Mouse (Mus musculus): ENCODE measurements around the gene Dlg5. TPM values are rescaled to one million over a fixed set of nuclear protein-coding genes. Genes with fewer than 3 reads are reported as not detected.

Dlg5 gene
- polyA plus RNA-seq, 1 experiment from 2014 or later: 25.4 TPM

- Histone ChIP-seq H3K4me1 (ENCODE audit: control insufficient read depth, insufficient read depth, low read length) (peaks cover 6% of the 10 kb centered on the region; the same call in 1 of the 2 replicates), H3K36me3 (ENCODE audit: control insufficient read depth, insufficient read depth, low read length) (no peaks in the 10 kb centered on the region), H3K27ac (ENCODE audit: low read depth, low read length) (no peak overlapping the region), H3K4me2 (ENCODE audit: low read depth) (no peak overlapping the region), H3K4me3 (ENCODE audit: low read depth, low read length) (no peak overlapping the region), H3K27me3 (ENCODE audit: control insufficient read depth, insufficient read depth, low read length) (no peaks in the 10 kb centered on the region), H3K9ac (ENCODE audit: low read length) (no peak overlapping the region), H3K9me3 (ENCODE audit: control insufficient read depth, low read length) (no peaks in the 10 kb centered on the region)
- ATAC-seq (ENCODE audit: insufficient read depth, low FRiP score, low TSS enrichment): no peak
- DNase-seq (ENCODE audit: low spot score): no peak
- 73% methylated on average over 1 of the region's 1 CpGs for WGBS
Measured at GRCm38 (mm10) chr14:24269571-24269970, 23.9 kb upstream of the Dlg5 start.

GRCm38 (mm10) chr14:24262915-24263314 lies 17.2 kb upstream of the Dlg5 start:
- 39% methylated on average over 2 of the region's 2 CpGs for WGBS
- no peak overlapping the region for H3K9ac ChIP-seq (ENCODE audit: low read length)
- peaks cover 13% of the 10 kb centered on the region; the same call in 1 of the 2 replicates for H3K4me1 ChIP-seq (ENCODE audit: control insufficient read depth, insufficient read depth, low read length)
- H3K4me3 ChIP-seq (ENCODE audit: low read depth, low read length): no peak overlapping the region
- peak overlapping the region; percentile 23; the same call in 1 of the 2 replicates for H3K27ac ChIP-seq (ENCODE audit: low read depth, low read length)
- no peaks in the 10 kb centered on the region for H3K9me3 ChIP-seq (ENCODE audit: control insufficient read depth, low read length)
- H3K4me2 ChIP-seq (ENCODE audit: low read depth): no peak overlapping the region
- ATAC-seq (ENCODE audit: insufficient read depth, low FRiP score, low TSS enrichment) (peak; percentile 83; the same call in 1 of the 2 replicates), DNase-seq (ENCODE audit: low spot score) (peak; percentile 73)
- H3K36me3 ChIP-seq (ENCODE audit: control insufficient read depth, insufficient read depth, low read length): no peaks in the 10 kb centered on the region
- H3K27me3 ChIP-seq (ENCODE audit: control insufficient read depth, insufficient read depth, low read length): no peaks in the 10 kb centered on the region

- H3K4me2 ChIP-seq (ENCODE audit: low read depth): no peak overlapping the region
- peak; percentile 21 for DNase-seq (ENCODE audit: low spot score)
- H3K27ac ChIP-seq (ENCODE audit: low read depth, low read length): peak overlapping the region; percentile 35; the same call in 1 of the 2 replicates
- WGBS: 69% methylated on average over 6 of the region's 6 CpGs
- no peak for ATAC-seq (ENCODE audit: insufficient read depth, low FRiP score, low TSS enrichment)
- H3K9me3 ChIP-seq (ENCODE audit: control insufficient read depth, low read length): no peaks in the 10 kb centered on the region
- H3K27me3 ChIP-seq (ENCODE audit: control insufficient read depth, insufficient read depth, low read length): no peaks in the 10 kb centered on the region
- H3K4me3 ChIP-seq (ENCODE audit: low read depth, low read length): no peak overlapping the region
- no peaks in the 10 kb centered on the region for H3K36me3 ChIP-seq (ENCODE audit: control insufficient read depth, insufficient read depth, low read length)
- peaks cover 13% of the 10 kb centered on the region; the same call in 1 of the 2 replicates for H3K4me1 ChIP-seq (ENCODE audit: control insufficient read depth, insufficient read depth, low read length)
- H3K9ac ChIP-seq (ENCODE audit: low read length): no peak overlapping the region
Measured at GRCm38 (mm10) chr14:24262382-24262781, 16.7 kb upstream of the Dlg5 start.

- no peak for DNase-seq (ENCODE audit: low spot score)
- Histone ChIP-seq H3K27me3 (ENCODE audit: control insufficient read depth, insufficient read depth, low read length) (no peaks in the 10 kb centered on the region), H3K9me3 (ENCODE audit: control insufficient read depth, low read length) (no peaks in the 10 kb centered on the region), H3K4me3 (ENCODE audit: low read depth, low read length) (no peak overlapping the region), H3K27ac (ENCODE audit: low read depth, low read length) (no peak overlapping the region), H3K36me3 (ENCODE audit: control insufficient read depth, insufficient read depth, low read length) (no peaks in the 10 kb centered on the region), H3K9ac (ENCODE audit: low read length) (no peak overlapping the region), H3K4me1 (ENCODE audit: control insufficient read depth, insufficient read depth, low read length) (peaks cover 13% of the 10 kb centered on the region; the same call in 1 of the 2 replicates), H3K4me2 (ENCODE audit: low read depth) (no peak overlapping the region)
- WGBS: 72% methylated on average over 4 of the region's 4 CpGs
- ATAC-seq (ENCODE audit: insufficient read depth, low FRiP score, low TSS enrichment): no peak
Measured at GRCm38 (mm10) chr14:24260391-24260790, 14.7 kb upstream of the Dlg5 start.

- WGBS: 66% methylated on average over 2 of the region's 2 CpGs
- H3K4me2 ChIP-seq (ENCODE audit: low read depth): no peak overlapping the region
- peaks cover 10% of the 10 kb centered on the region for H3K4me1 ChIP-seq (ENCODE audit: control insufficient read depth, insufficient read depth, low read length)
- no peaks in the 10 kb centered on the region for H3K36me3 ChIP-seq (ENCODE audit: control insufficient read depth, insufficient read depth, low read length)
- H3K9ac ChIP-seq (ENCODE audit: low read length): no peak overlapping the region
- H3K27me3 ChIP-seq (ENCODE audit: control insufficient read depth, insufficient read depth, low read length): no peaks in the 10 kb centered on the region
- no peak overlapping the region for H3K27ac ChIP-seq (ENCODE audit: low read depth, low read length)
- H3K4me3 ChIP-seq (ENCODE audit: low read depth, low read length): no peak overlapping the region
- ATAC-seq (ENCODE audit: insufficient read depth, low FRiP score, low TSS enrichment) (no peak), DNase-seq (ENCODE audit: low spot score) (no peak)
- H3K9me3 ChIP-seq (ENCODE audit: control insufficient read depth, low read length): no peaks in the 10 kb centered on the region
Measured at GRCm38 (mm10) chr14:24255956-24256355, 10.2 kb upstream of the Dlg5 start.

GRCm38 (mm10) chr14:24253611-24254202 lies 8.0 kb upstream of the Dlg5 start:
- H3K36me3 ChIP-seq (ENCODE audit: control insufficient read depth, insufficient read depth, low read length): no peaks in the 10 kb centered on the region
- H3K4me1 ChIP-seq (ENCODE audit: control insufficient read depth, insufficient read depth, low read length): peaks cover 10% of the 10 kb centered on the region
- DNase-seq (ENCODE audit: low spot score) (peak; percentile 48), ATAC-seq (ENCODE audit: insufficient read depth, low FRiP score, low TSS enrichment) (no peak)
- H3K4me3 ChIP-seq (ENCODE audit: low read depth, low read length): no peak overlapping the region
- H3K27ac ChIP-seq (ENCODE audit: low read depth, low read length): peak overlapping the region; percentile 11; the same call in 1 of the 2 replicates
- H3K27me3 ChIP-seq (ENCODE audit: control insufficient read depth, insufficient read depth, low read length): no peaks in the 10 kb centered on the region
- WGBS: 2% methylated on average over 8 of the region's 8 CpGs
- H3K9ac ChIP-seq (ENCODE audit: low read length): no peak overlapping the region
- H3K4me2 ChIP-seq (ENCODE audit: low read depth): peak overlapping the region; percentile 10; the same call in 1 of the 2 replicates
- H3K9me3 ChIP-seq (ENCODE audit: control insufficient read depth, low read length): no peaks in the 10 kb centered on the region

- Histone ChIP-seq H3K4me1 (ENCODE audit: control insufficient read depth, insufficient read depth, low read length) (peaks cover 10% of the 10 kb centered on the region), H3K9me3 (ENCODE audit: control insufficient read depth, low read length) (no peaks in the 10 kb centered on the region), H3K27me3 (ENCODE audit: control insufficient read depth, insufficient read depth, low read length) (no peaks in the 10 kb centered on the region), H3K9ac (ENCODE audit: low read length) (no peak overlapping the region), H3K27ac (ENCODE audit: low read depth, low read length) (no peak overlapping the region), H3K4me3 (ENCODE audit: low read depth, low read length) (no peak overlapping the region), H3K4me2 (ENCODE audit: low read depth) (no peak overlapping the region), H3K36me3 (ENCODE audit: control insufficient read depth, insufficient read depth, low read length) (no peaks in the 10 kb centered on the region)
- WGBS: 82% methylated on average over 1 of the region's 1 CpGs
- DNase-seq (ENCODE audit: low spot score) (no peak), ATAC-seq (ENCODE audit: insufficient read depth, low FRiP score, low TSS enrichment) (no peak)
Measured at GRCm38 (mm10) chr14:24251326-24251725, 5.6 kb upstream of the Dlg5 start.

- Histone ChIP-seq H3K4me2 (ENCODE audit: low read depth) (no peak overlapping the region), H3K27me3 (ENCODE audit: control insufficient read depth, insufficient read depth, low read length) (no peaks in the 10 kb centered on the region), H3K27ac (ENCODE audit: low read depth, low read length) (no peak overlapping the region), H3K4me3 (ENCODE audit: low read depth, low read length) (no peak overlapping the region), H3K9me3 (ENCODE audit: control insufficient read depth, low read length) (no peaks in the 10 kb centered on the region), H3K9ac (ENCODE audit: low read length) (no peak overlapping the region), H3K4me1 (ENCODE audit: control insufficient read depth, insufficient read depth, low read length) (peaks cover 10% of the 10 kb centered on the region), H3K36me3 (ENCODE audit: control insufficient read depth, insufficient read depth, low read length) (no peaks in the 10 kb centered on the region)
- WGBS: 65% methylated on average over 2 of the region's 2 CpGs
- no peak for DNase-seq (ENCODE audit: low spot score)
- no peak for ATAC-seq (ENCODE audit: insufficient read depth, low FRiP score, low TSS enrichment)
Measured at GRCm38 (mm10) chr14:24249926-24250325, 4.2 kb upstream of the Dlg5 start.
